Mouse (Mus musculus): ENCODE results near the gene Rpp25l.
"Not testable (repeated sequence)": the region's sequence is repeated elsewhere in the genome, so short reads cannot be mapped to it uniquely, and the experiment has no call there.

- not testable (repeated sequence) for TF ChIP-seq CTCF (IDR thresholded peaks at IDR 0.05; ENCODE audit: low read depth); EP300 (optimal IDR thresholded peaks at IDR 0.05)
Observed at GRCm38 (mm10) chr4:41702226-41702625, 11.1 kb downstream of the Rpp25l start.
